Mouse (Mus musculus) MEL (cell line): ENCODE measurements at regions not wholly inside any gene's neighbourhood (a gene's known extent, or its start where the extent isn't known, plus 50 kb on each side); places are given as distances from the start of the nearest gene placed in this dataset.
A peak's percentile ranks its signal among the peaks of the same experiment; 100 is the strongest.

Source experiments
- DNase-seq: peaks from one replicate; pipeline ENCODE4 v3.0.0; 2011; ENCODE audit warnings: low read depth, low spot score
- H3K27ac ChIP-seq: 2 replicates; pipeline ENCODE4 v1.5.1; 2012; ENCODE audit warnings: low read depth, mild to moderate bottlenecking, control low read depth, low read length, moderate library complexity; ENCODE audit not compliant: control insufficient read depth
- H3K27me3 ChIP-seq, 2 experiments: fragments of 150-350 bp in 1 of 2; sonication (generic) in 1 of 2; 2 replicates each; pipeline ENCODE4 v1.6.1; 2012; ENCODE audit warnings: low read length in 2 of 2, mild to moderate bottlenecking in 2 of 2, improper control_type of control experiment in 1 of 2, moderate library complexity in 1 of 2; ENCODE audit not compliant: insufficient read depth in 2 of 2, control insufficient read depth in 1 of 2
- H3K36me3 ChIP-seq, 2 experiments: 2 replicates each; pipeline ENCODE4 v1.6.1; 2012 to 2014; ENCODE audit warnings: low read length in 2 of 2, improper control_type of control experiment in 1 of 2, inconsistent platforms in 1 of 2, mild to moderate bottlenecking in 1 of 2; ENCODE audit not compliant: insufficient read depth in 2 of 2, control insufficient read depth in 1 of 2
- H3K4me1 ChIP-seq, 2 experiments: fragments of 150-350 bp in 1 of 2; sonication (generic) in 1 of 2; 2 replicates each; pipeline ENCODE4 v1.6.1; 2012; ENCODE audit warnings: low read length in 2 of 2, improper control_type of control experiment in 1 of 2, mild to moderate bottlenecking in 1 of 2; ENCODE audit not compliant: insufficient read depth in 2 of 2, control insufficient read depth in 1 of 2
- H3K4me3 ChIP-seq, 2 experiments: fragments of 150-350 bp in 1 of 2; sonication (generic) in 1 of 2; 2 replicates each; pipeline ENCODE4 v1.5.1; 2012; ENCODE audit warnings: low read depth in 2 of 2, low read length in 2 of 2, mild to moderate bottlenecking in 2 of 2, moderate library complexity in 2 of 2, control low read depth in 1 of 2, improper control_type of control experiment in 1 of 2; ENCODE audit not compliant: control insufficient read depth in 1 of 2, insufficient read depth in 1 of 2
- H3K79me2 ChIP-seq: 2 replicates; pipeline ENCODE4 v1.6.1; 2012; ENCODE audit warnings: mild to moderate bottlenecking, low read length, moderate library complexity; ENCODE audit not compliant: control insufficient read depth, poor library complexity, insufficient read depth
- H3K9ac ChIP-seq: 2 replicates; pipeline ENCODE4 v1.6.1; 2012; ENCODE audit warnings: low read depth, mild to moderate bottlenecking, control low read depth, low read length, moderate library complexity; ENCODE audit not compliant: control insufficient read depth, poor library complexity, severe bottlenecking
- H3K9me3 ChIP-seq: fragments of 150-350 bp; sonication (generic); replicated peaks from 2 replicates; pipeline ENCODE4 v1.6.1; 2012; ENCODE audit warnings: mild to moderate bottlenecking, low read length, improper control_type of control experiment, moderate library complexity; ENCODE audit not compliant: insufficient read depth
- CHD2 ChIP-seq: IDR thresholded peaks from 2 replicates; pipeline ENCODE4 v1.6.1; 2011; ENCODE audit warnings: low read length, improper control_type of control experiment
- CTCF ChIP-seq, 3 experiments: IDR thresholded peaks in 2 of 3; conservative IDR thresholded peaks in 1 of 3; 2 replicates each; pipeline ENCODE4 v1.5.1; 2011 to 2012; ENCODE audit warnings: low read length in 3 of 3, low read depth in 2 of 3, mild to moderate bottlenecking in 2 of 3, improper control_type of control experiment in 1 of 3, inconsistent platforms in 1 of 3, mixed read lengths in 1 of 3, moderate library complexity in 1 of 3; ENCODE audit not compliant: control insufficient read depth in 1 of 3, insufficient read depth in 1 of 3, poor library complexity in 1 of 3, severe bottlenecking in 1 of 3
- ELF1 ChIP-seq: IDR thresholded peaks from 2 replicates; pipeline ENCODE4 v1.6.1; 2014; ENCODE audit warnings: low read depth, mild to moderate bottlenecking, inconsistent platforms, low read length, improper control_type of control experiment, moderate library complexity
- EP300 ChIP-seq, 2 experiments: IDR thresholded peaks; 2 replicates each; pipeline ENCODE4 v1.6.1; 2011; ENCODE audit warnings: improper control_type of control experiment in 2 of 2, low read length in 2 of 2, low read depth in 1 of 2, mild to moderate bottlenecking in 1 of 2
- GATA1 ChIP-seq: IDR thresholded peaks from 2 replicates; pipeline ENCODE4 v1.6.1; 2011; ENCODE audit warnings: low read depth, low read length, improper control_type of control experiment
- HCFC1 ChIP-seq: IDR thresholded peaks from 2 replicates; pipeline ENCODE4 v1.6.1; 2012; ENCODE audit warnings: low read depth, mild to moderate bottlenecking, inconsistent platforms, low read length, improper control_type of control experiment, moderate library complexity
- MAX ChIP-seq: IDR thresholded peaks from 2 replicates; pipeline ENCODE4 v1.6.1; 2011; ENCODE audit warnings: low read length, improper control_type of control experiment
- MAZ ChIP-seq: IDR thresholded peaks from 2 replicates; pipeline ENCODE4 v1.6.1; 2012; ENCODE audit warnings: low read depth, mild to moderate bottlenecking, inconsistent platforms, low read length, improper control_type of control experiment
- MEF2A ChIP-seq: IDR thresholded peaks from 2 replicates; pipeline ENCODE4 v1.6.1; 2014; ENCODE audit warnings: low read depth, mild to moderate bottlenecking, inconsistent platforms, low read length, improper control_type of control experiment; ENCODE audit not compliant: poor library complexity, insufficient replicate concordance, severe bottlenecking; ENCODE audit errors: extremely low read depth
- NRF1 ChIP-seq: IDR thresholded peaks from 2 replicates; pipeline ENCODE4 v1.6.1; 2014; ENCODE audit warnings: low read depth, mild to moderate bottlenecking, inconsistent platforms, low read length, improper control_type of control experiment, moderate library complexity; ENCODE audit not compliant: poor library complexity, insufficient read depth, severe bottlenecking
- POLR2A ChIP-seq, 2 experiments: IDR thresholded peaks; 2 replicates each; pipeline ENCODE4 v1.6.1; 2011 to 2012; ENCODE audit warnings: low read length in 2 of 2, mild to moderate bottlenecking in 2 of 2, control low read depth in 1 of 2, improper control_type of control experiment in 1 of 2, low read depth in 1 of 2, moderate library complexity in 1 of 2; ENCODE audit not compliant: control insufficient read depth in 1 of 2, insufficient read depth in 1 of 2, poor library complexity in 1 of 2
- POLR2AphosphoS5 ChIP-seq: IDR thresholded peaks from 2 replicates; pipeline ENCODE4 v1.6.1; 2012; ENCODE audit warnings: low read depth, borderline replicate concordance, mild to moderate bottlenecking, inconsistent platforms, low read length, moderate library complexity, mixed read lengths
- RAD21 ChIP-seq: IDR thresholded peaks from 2 replicates; pipeline ENCODE4 v1.6.1; 2011; ENCODE audit warnings: mild to moderate bottlenecking, low read depth, low read length, improper control_type of control experiment
- SMC3 ChIP-seq: IDR thresholded peaks from 2 replicates; pipeline ENCODE4 v1.6.1; 2011; ENCODE audit warnings: low read depth, low read length, improper control_type of control experiment
- TCF12 ChIP-seq: IDR thresholded peaks from 2 replicates; pipeline ENCODE4 v1.6.1; 2014; ENCODE audit warnings: low read depth, mild to moderate bottlenecking, inconsistent platforms, low read length, improper control_type of control experiment, moderate library complexity
- UBTF ChIP-seq: IDR thresholded peaks from 2 replicates; pipeline ENCODE4 v1.6.1; 2012; ENCODE audit warnings: low read depth, mild to moderate bottlenecking, inconsistent platforms, low read length, improper control_type of control experiment, moderate library complexity, borderline replicate concordance; ENCODE audit not compliant: insufficient read depth
- USF1 ChIP-seq: IDR thresholded peaks from 2 replicates; pipeline ENCODE4 v1.6.1; 2014; ENCODE audit warnings: low read depth, mild to moderate bottlenecking, inconsistent platforms, low read length, improper control_type of control experiment, moderate library complexity
- USF2 ChIP-seq, 2 experiments: IDR thresholded peaks; 2 replicates each; pipeline ENCODE4 v1.6.1; 2011 to 2012; ENCODE audit warnings: improper control_type of control experiment in 2 of 2, low read length in 2 of 2, borderline replicate concordance in 1 of 2, inconsistent platforms in 1 of 2, low read depth in 1 of 2, mild to moderate bottlenecking in 1 of 2; ENCODE audit not compliant: insufficient read depth in 1 of 2
- ZC3H11A ChIP-seq: IDR thresholded peaks from 2 replicates; pipeline ENCODE4 v1.6.1; 2012; ENCODE audit warnings: low read depth, mild to moderate bottlenecking, inconsistent platforms, low read length, improper control_type of control experiment
- ZKSCAN1 ChIP-seq: IDR thresholded peaks from 2 replicates; pipeline ENCODE4 v1.6.1; 2012; ENCODE audit warnings: low read depth, mild to moderate bottlenecking, inconsistent platforms, low read length, improper control_type of control experiment, moderate library complexity
- ZMIZ1 ChIP-seq: IDR thresholded peaks from 2 replicates; pipeline ENCODE4 v1.6.1; 2012; ENCODE audit warnings: low read depth, mild to moderate bottlenecking, inconsistent platforms, low read length, improper control_type of control experiment, moderate library complexity

GRCm38 (mm10) chr12:60255286-60255685 is 1035.8 kb upstream of the Fbxo33 start:
- H3K27ac ChIP-seq = no peak overlapping the region
- no peaks in the 10 kb centered on the region for H3K9me3 ChIP-seq
- no peaks in the 10 kb centered on the region for H3K27me3 ChIP-seq
- H3K9ac ChIP-seq = no peak overlapping the region
- no peaks in the 10 kb centered on the region for H3K4me1 ChIP-seq
- H3K79me2 ChIP-seq = no peaks in the 10 kb centered on the region
- peaks cover 0 to 2% of the 10 kb centered on the region in 2 experiments; a peak in 1 of 4 replicates for H3K36me3 ChIP-seq
- no peak for DNase-seq
- no peak overlapping the region for H3K4me3 ChIP-seq
- TF ChIP-seq ZC3H11A (no peak), GATA1 (peak; percentile 32; the same call in 1 of the 2 replicates), MEF2A (no peak), TCF12 (0 out of 2 replicates have a peak, but pooled peaks have one; percentile 11), EP300 (IDR thresholded peaks at IDR 0.05; ENCODE audit: low read depth in 1 of 2, low read length in 2 of 2) (0 out of 4 replicates have a peak, but pooled peaks have one; percentile 9 to 12)

- Histone ChIP-seq H3K9me3 (no peaks in the 10 kb centered on the region), H3K27ac (no peak overlapping the region), H3K4me1 (no peaks in the 10 kb centered on the region), H3K36me3 (no peaks in the 10 kb centered on the region), H3K27me3 (no peaks in the 10 kb centered on the region), H3K79me2 (no peaks in the 10 kb centered on the region), H3K4me3 (no peak overlapping the region), H3K9ac (no peak overlapping the region)
- no peak for DNase-seq
- TF ChIP-seq ZMIZ1 (no peak), CTCF (IDR thresholded peaks at IDR 0.05 in 2 of 3, conservative IDR thresholded peaks at IDR 0.05 in 1 of 3; ENCODE audit: control insufficient read depth in 1 of 3, insufficient read depth in 1 of 3, low read depth in 2 of 3, low read length in 3 of 3, poor library complexity in 1 of 3, severe bottlenecking in 1 of 3) (no peak), HCFC1 (no peak), NRF1 (no peak), ZC3H11A (no peak), CHD2 (no peak), POLR2A (IDR thresholded peaks at IDR 0.05; ENCODE audit: control insufficient read depth in 1 of 2, insufficient read depth in 1 of 2, low read depth in 1 of 2, low read length in 2 of 2, poor library complexity in 1 of 2) (no peak), ZKSCAN1 (no peak), MAZ (no peak), RAD21 (no peak), USF2 (IDR thresholded peaks at IDR 0.05; ENCODE audit: borderline replicate concordance in 1 of 2, insufficient read depth in 1 of 2, low read depth in 1 of 2, low read length in 2 of 2) (no peak), MAX (no peak), UBTF (no peak), POLR2AphosphoS5 (no peak), SMC3 (no peak), ELF1 (no peak), USF1 (no peak)
Observed at GRCm38 (mm10) chr12:60214002-60214401, 994.5 kb upstream of the Fbxo33 start.
